Mouse (Mus musculus): ENCODE measurements around the gene Pdxp. TPM values are rescaled to one million over a fixed set of nuclear protein-coding genes. Genes with fewer than 3 reads are reported as not detected.
A peak's percentile ranks its signal among the peaks of the same experiment; 100 is the strongest.

The Pdxp gene
- polyA plus RNA-seq, 1 experiment from 2014 or later = 27.3 TPM

GRCm38 (mm10) chr15:78901422-78901789, 12.3 kb upstream of the Pdxp start:
- H3K4me3 ChIP-seq = peak overlapping the region; percentile 77; the same call in 1 of the 2 replicates
- H3K4me1 ChIP-seq = peaks cover 41% of the 10 kb centered on the region
- no peak for DNase-seq (ENCODE audit: low spot score)
- peak overlapping the region; percentile 85 for H3K27ac ChIP-seq (replicated peaks)
- peaks cover 40% of the 10 kb centered on the region for H3K27me3 ChIP-seq (ENCODE audit: low read depth, poor library complexity, severe bottlenecking)
- no peaks in the 10 kb centered on the region for H3K9me3 ChIP-seq (replicated peaks)
- H3K36me3 ChIP-seq = peaks cover 21% of the 10 kb centered on the region; the same call in 1 of the 2 replicates
- WGBS = 43% methylated on average over 8 of the region's 8 CpGs

- H3K4me1 ChIP-seq = peaks cover 39% of the 10 kb centered on the region
- H3K27ac ChIP-seq (replicated peaks) = peak overlapping the region; percentile 46; the same call in 1 of the 2 replicates
- peak; percentile 76 for DNase-seq (ENCODE audit: low spot score)
- no peaks in the 10 kb centered on the region for H3K9me3 ChIP-seq (replicated peaks)
- 14% methylated on average over 2 of the region's 2 CpGs for WGBS
- no peak overlapping the region for H3K4me3 ChIP-seq
- peaks cover 38% of the 10 kb centered on the region for H3K27me3 ChIP-seq (ENCODE audit: low read depth, poor library complexity, severe bottlenecking)
- H3K36me3 ChIP-seq = peaks cover 34% of the 10 kb centered on the region; the same call in 1 of the 2 replicates
Observed at GRCm38 (mm10) chr15:78903243-78903642, 10.5 kb upstream of the Pdxp start.

GRCm38 (mm10) chr15:78908399-78908798, 5.3 kb upstream of the Pdxp start:
- DNase-seq (ENCODE audit: low spot score) = no peak
- Histone ChIP-seq H3K4me1 (peaks cover 15% of the 10 kb centered on the region), H3K27ac (replicated peaks) (no peak overlapping the region), H3K36me3 (peaks cover 44% of the 10 kb centered on the region), H3K27me3 (ENCODE audit: low read depth, poor library complexity, severe bottlenecking) (no peaks in the 10 kb centered on the region), H3K4me3 (no peak overlapping the region), H3K9me3 (replicated peaks) (no peaks in the 10 kb centered on the region)
- WGBS = 86% methylated on average over 7 of the region's 7 CpGs

GRCm38 (mm10) chr15:78908982-78909381, 4.7 kb upstream of the Pdxp start:
- H3K4me3 ChIP-seq = no peak overlapping the region
- peaks cover 21% of the 10 kb centered on the region for H3K4me1 ChIP-seq
- 92% methylated on average over 8 of the region's 8 CpGs for WGBS
- DNase-seq (ENCODE audit: low spot score) = no peak
- peaks cover 40% of the 10 kb centered on the region for H3K36me3 ChIP-seq
- no peaks in the 10 kb centered on the region for H3K27me3 ChIP-seq (ENCODE audit: low read depth, poor library complexity, severe bottlenecking)
- H3K27ac ChIP-seq (replicated peaks) = no peak overlapping the region
- H3K9me3 ChIP-seq (replicated peaks) = no peaks in the 10 kb centered on the region

- Histone ChIP-seq H3K4me3 (no peak overlapping the region), H3K27me3 (ENCODE audit: low read depth, poor library complexity, severe bottlenecking) (no peaks in the 10 kb centered on the region), H3K36me3 (peaks cover 31% of the 10 kb centered on the region), H3K4me1 (peaks cover 51% of the 10 kb centered on the region), H3K9me3 (replicated peaks) (no peaks in the 10 kb centered on the region), H3K27ac (replicated peaks) (no peak overlapping the region)
- WGBS = 35% methylated on average over 9 of the region's 9 CpGs
- peak; percentile 36 for DNase-seq (ENCODE audit: low spot score)
Observed at GRCm38 (mm10) chr15:78912040-78912439, 1.7 kb upstream of the Pdxp start.

GRCm38 (mm10) chr15:78914091-78914822, 538 bp downstream of the Pdxp start:
- H3K36me3 ChIP-seq = peaks cover 39% of the 10 kb centered on the region
- under 1% methylated on average over 87 of the region's 87 CpGs for WGBS
- H3K27me3 ChIP-seq (ENCODE audit: low read depth, poor library complexity, severe bottlenecking) = no peaks in the 10 kb centered on the region
- peaks cover 51% of the 10 kb centered on the region for H3K4me1 ChIP-seq
- H3K27ac ChIP-seq (replicated peaks) = peak overlapping the region; percentile 95
- no peaks in the 10 kb centered on the region for H3K9me3 ChIP-seq (replicated peaks)
- peak overlapping the region; percentile 91 for H3K4me3 ChIP-seq
- DNase-seq (ENCODE audit: low spot score) = peak; percentile 55

GRCm38 (mm10) chr15:78914823-78915659, 1.3 kb downstream of the Pdxp start:
- 55% methylated on average over 8 of the region's 8 CpGs for WGBS
- Histone ChIP-seq H3K27me3 (ENCODE audit: low read depth, poor library complexity, severe bottlenecking) (no peaks in the 10 kb centered on the region), H3K9me3 (replicated peaks) (no peaks in the 10 kb centered on the region), H3K27ac (replicated peaks) (peak overlapping the region; percentile 95), H3K36me3 (peaks cover 45% of the 10 kb centered on the region), H3K4me1 (peaks cover 51% of the 10 kb centered on the region), H3K4me3 (peak overlapping the region; percentile 91)
- no peak for DNase-seq (ENCODE audit: low spot score)

GRCm38 (mm10) chr15:78915660-78916017, 1.9 kb downstream of the Pdxp start:
- Histone ChIP-seq H3K27ac (replicated peaks) (peak overlapping the region; percentile 69), H3K36me3 (peaks cover 42% of the 10 kb centered on the region), H3K27me3 (ENCODE audit: low read depth, poor library complexity, severe bottlenecking) (no peaks in the 10 kb centered on the region), H3K4me1 (peaks cover 51% of the 10 kb centered on the region), H3K4me3 (peak overlapping the region; percentile 91), H3K9me3 (replicated peaks) (no peaks in the 10 kb centered on the region)
- WGBS = 10% methylated on average over 8 of the region's 8 CpGs
- DNase-seq (ENCODE audit: low spot score) = peak; percentile 75

GRCm38 (mm10) chr15:78916052-78916826, 2.5 kb downstream of the Pdxp start:
- H3K9me3 ChIP-seq (replicated peaks) = no peaks in the 10 kb centered on the region
- peaks cover 50% of the 10 kb centered on the region for H3K4me1 ChIP-seq
- no peak for DNase-seq (ENCODE audit: low spot score)
- peaks cover 41% of the 10 kb centered on the region for H3K36me3 ChIP-seq
- peak overlapping the region; percentile 91 for H3K4me3 ChIP-seq
- 58% methylated on average over 12 of the region's 12 CpGs for WGBS
- peak overlapping the region; percentile 69 for H3K27ac ChIP-seq (replicated peaks)
- no peaks in the 10 kb centered on the region for H3K27me3 ChIP-seq (ENCODE audit: low read depth, poor library complexity, severe bottlenecking)

- H3K9me3 ChIP-seq (replicated peaks) = no peaks in the 10 kb centered on the region
- no peaks in the 10 kb centered on the region for H3K27me3 ChIP-seq (ENCODE audit: low read depth, poor library complexity, severe bottlenecking)
- no peak overlapping the region for H3K27ac ChIP-seq (replicated peaks)
- WGBS = 95% methylated on average over 23 of the region's 23 CpGs
- no peak overlapping the region for H3K4me3 ChIP-seq
- H3K36me3 ChIP-seq = peaks cover 41% of the 10 kb centered on the region
- no peak for DNase-seq (ENCODE audit: low spot score)
- peaks cover 39% of the 10 kb centered on the region for H3K4me1 ChIP-seq
Observed at GRCm38 (mm10) chr15:78918126-78918525, 4.4 kb downstream of the Pdxp start.

GRCm38 (mm10) chr15:78919914-78920313, 6.2 kb downstream of the Pdxp start:
- no peak for DNase-seq (ENCODE audit: low spot score)
- Histone ChIP-seq H3K27me3 (ENCODE audit: low read depth, poor library complexity, severe bottlenecking) (no peaks in the 10 kb centered on the region), H3K36me3 (peaks cover 41% of the 10 kb centered on the region), H3K4me1 (peaks cover 35% of the 10 kb centered on the region), H3K9me3 (replicated peaks) (no peaks in the 10 kb centered on the region), H3K4me3 (no peak overlapping the region), H3K27ac (replicated peaks) (no peak overlapping the region)
- WGBS = 88% methylated on average over 12 of the region's 12 CpGs

GRCm38 (mm10) chr15:78922700-78923099, 9.0 kb downstream of the Pdxp start:
- no peak for DNase-seq (ENCODE audit: low spot score)
- 85% methylated on average over 7 of the region's 7 CpGs for WGBS
- no peak overlapping the region for H3K4me3 ChIP-seq
- H3K36me3 ChIP-seq = peaks cover 23% of the 10 kb centered on the region
- no peak overlapping the region for H3K27ac ChIP-seq (replicated peaks)
- H3K9me3 ChIP-seq (replicated peaks) = no peaks in the 10 kb centered on the region
- H3K27me3 ChIP-seq (ENCODE audit: low read depth, poor library complexity, severe bottlenecking) = peaks cover 28% of the 10 kb centered on the region
- peaks cover 41% of the 10 kb centered on the region for H3K4me1 ChIP-seq
